Mouse (Mus musculus) layer of hippocampus, postnatal 14 days (tissue): ENCODE results near the gene Mrpl12. TPM values are rescaled to one million over a fixed set of nuclear protein-coding genes. Genes with fewer than 3 reads are reported as not detected.
A peak's percentile ranks its signal among the peaks of the same experiment; 100 is the strongest.
"Not testable (repeated sequence)": the region's sequence is repeated elsewhere in the genome, so short reads cannot be mapped to it uniquely, and the experiment has no call there.

Experiments
- DNase-seq, 2 experiments: peaks; one replicate each; pipeline ENCODE4 v3.0.0; 2021 to 2022; ENCODE audit warnings: low spot score in 2 of 2, mixed read lengths in 1 of 2
- total RNA-seq, 2 experiments: library from RNA; stranded (reverse); gene quantifications; 2 replicates each; pipeline ENCODE4 v1.2.3; 2021

The Mrpl12 gene
- total RNA-seq, 2 experiments from 2014 or later: 71.3 to 73.5 TPM

DNA sequence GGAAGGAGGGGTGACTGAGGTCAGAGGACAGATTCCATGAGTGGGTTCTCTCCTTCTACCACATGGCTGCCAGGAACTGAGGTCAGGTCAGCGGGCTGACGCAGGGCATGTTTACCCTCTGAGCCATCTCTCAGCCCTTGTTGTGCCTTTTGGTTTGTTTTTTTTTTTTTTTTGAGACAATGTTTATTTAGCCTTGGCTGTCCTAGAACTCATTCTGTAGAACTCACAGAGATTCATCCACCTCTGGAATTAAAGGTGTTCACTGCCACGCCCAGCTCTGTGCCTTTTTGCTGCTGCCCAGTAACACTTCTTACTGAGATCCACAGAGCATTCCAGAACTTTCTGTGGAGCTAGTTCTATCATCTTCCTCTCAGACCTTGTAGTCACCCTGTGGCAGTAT lies 21.2 kb downstream of the Mrpl12 start:
- DNase-seq: no peak

- no peak for DNase-seq
Measured at GRCm38 (mm10) chr11:120506899-120507298, 22.5 kb downstream of the Mrpl12 start.

- no peak for DNase-seq
Measured at GRCm38 (mm10) chr11:120507611-120508289, 23.3 kb downstream of the Mrpl12 start.

DNA sequence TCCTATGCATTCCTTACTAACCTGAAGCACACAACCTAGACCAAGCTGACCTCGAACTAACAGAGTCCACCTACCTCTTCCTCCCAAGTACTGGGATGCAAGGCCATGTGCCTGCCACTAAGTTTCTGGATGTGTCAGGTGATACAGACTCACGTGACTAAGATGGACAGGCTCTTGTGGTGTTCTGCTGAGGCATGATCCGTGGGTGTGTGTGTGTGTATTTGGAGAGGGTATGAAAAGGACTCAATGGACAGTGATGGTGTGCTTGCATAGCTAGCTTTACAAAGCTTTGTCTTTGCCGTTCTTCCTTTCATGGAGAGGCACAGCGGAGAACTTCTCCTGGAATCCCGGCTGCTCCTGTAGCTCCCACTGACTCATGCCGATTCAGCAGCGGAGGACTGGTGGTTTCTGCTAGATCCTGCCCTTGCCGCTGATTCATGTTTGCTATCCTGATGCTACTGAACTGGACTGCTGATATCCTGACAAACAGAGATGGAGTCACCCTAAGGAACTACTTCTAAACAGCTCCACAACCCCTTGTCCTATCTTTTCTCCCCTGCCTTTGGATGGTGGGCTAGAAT lies 24.0 kb downstream of the Mrpl12 start:
- DNase-seq: no peak

DNA sequence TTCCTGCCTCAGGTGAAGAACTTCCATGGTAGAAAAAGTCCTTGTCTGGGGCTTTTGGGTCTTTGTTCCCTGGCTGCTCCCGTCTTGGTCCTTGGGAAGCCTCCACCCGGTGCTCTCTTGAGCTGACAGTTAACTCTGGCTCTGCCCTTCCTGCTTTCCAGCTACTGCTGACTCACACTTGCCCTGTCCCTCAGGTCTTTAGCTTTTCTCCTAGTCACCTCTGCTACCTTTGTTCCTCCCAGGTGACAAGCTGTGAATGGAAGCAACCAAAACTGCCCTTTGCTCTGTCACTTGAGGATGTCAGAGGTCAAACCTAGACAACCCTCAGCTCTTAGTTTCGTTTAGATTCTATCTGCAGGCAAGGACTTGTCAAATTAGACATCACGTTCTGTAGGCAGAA lies 25.5 kb downstream of the Mrpl12 start:
- no peak for DNase-seq

GRCm38 (mm10) chr11:120510375-120511030 lies 26.1 kb downstream of the Mrpl12 start:
- DNase-seq: no peak

- DNase-seq: no peak
Measured at GRCm38 (mm10) chr11:120512790-120513453, 28.5 kb downstream of the Mrpl12 start.

- not testable (repeated sequence) for DNase-seq
Measured at GRCm38 (mm10) chr11:120514262-120514661, 29.8 kb downstream of the Mrpl12 start.

- DNase-seq: peak; percentile 87
Measured at GRCm38 (mm10) chr11:120515611-120516010, 31.2 kb downstream of the Mrpl12 start.

DNA sequence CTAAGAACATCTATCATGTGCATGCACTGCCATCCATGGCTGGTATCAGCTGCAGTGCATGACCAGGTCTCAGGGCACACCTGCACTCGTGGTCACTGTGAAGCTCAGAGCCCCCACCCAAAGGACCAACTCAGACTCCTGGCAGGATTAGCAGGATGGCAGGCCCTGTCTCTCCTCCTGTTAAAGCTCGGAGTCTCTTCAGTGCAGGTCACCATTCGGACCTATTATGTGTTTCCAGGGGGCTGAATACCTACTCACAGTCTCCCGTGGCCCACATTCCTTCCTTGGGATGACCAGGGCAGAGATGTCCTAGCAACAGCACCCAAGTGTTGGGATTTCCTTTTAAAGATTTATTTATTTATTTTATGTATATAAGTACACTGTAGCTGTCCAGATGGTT lies 32.7 kb downstream of the Mrpl12 start:
- DNase-seq: no peak

GRCm38 (mm10) chr11:120518027-120518426 lies 33.6 kb downstream of the Mrpl12 start:
- DNase-seq: peak; percentile 45 to 66

DNA sequence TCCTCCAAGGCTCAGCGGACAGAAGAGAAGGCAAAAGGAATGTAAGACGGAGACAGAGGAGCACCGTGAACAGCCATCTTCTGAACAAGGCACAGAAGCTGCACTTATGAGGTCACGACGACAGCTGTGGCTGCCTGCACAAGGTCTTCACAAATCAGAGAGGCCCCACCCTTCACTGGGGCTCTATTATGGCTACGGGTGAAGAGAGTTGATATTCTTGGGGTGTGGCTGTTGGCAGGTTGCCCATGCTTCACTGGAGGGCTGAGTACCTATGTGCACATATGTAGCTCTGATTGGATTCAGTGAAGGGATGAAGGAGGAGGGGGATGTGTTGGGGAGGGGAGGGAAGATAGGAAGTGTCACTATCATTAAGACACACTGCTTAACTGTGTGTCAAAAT lies 34.1 kb downstream of the Mrpl12 start:
- no peak for DNase-seq

- no peak for DNase-seq
Measured at GRCm38 (mm10) chr11:120519738-120520137, 35.3 kb downstream of the Mrpl12 start.

DNA sequence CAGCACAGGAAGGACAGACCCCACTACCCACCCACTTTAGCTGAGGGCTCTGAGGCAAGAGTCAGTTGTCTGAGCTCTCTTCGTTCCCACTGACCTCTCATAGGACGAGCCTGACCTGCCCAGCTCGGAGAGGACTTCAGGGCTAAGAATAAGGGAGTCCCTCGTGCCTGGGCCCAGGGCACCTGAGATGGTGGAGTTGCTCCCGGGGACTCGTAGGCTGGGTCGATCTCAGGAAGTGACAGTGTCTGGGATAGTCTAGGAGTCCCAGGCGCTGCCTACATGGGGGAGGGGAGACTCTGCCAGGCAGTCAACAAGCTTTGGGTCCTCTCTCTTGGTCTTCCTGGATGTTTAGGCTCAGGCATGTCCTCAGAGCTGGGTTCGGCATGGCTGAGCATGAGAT lies 36.1 kb downstream of the Mrpl12 start:
- no peak for DNase-seq

- peak; percentile 39 to 41 for DNase-seq
Measured at GRCm38 (mm10) chr11:120520967-120521540, 36.6 kb downstream of the Mrpl12 start.

DNA sequence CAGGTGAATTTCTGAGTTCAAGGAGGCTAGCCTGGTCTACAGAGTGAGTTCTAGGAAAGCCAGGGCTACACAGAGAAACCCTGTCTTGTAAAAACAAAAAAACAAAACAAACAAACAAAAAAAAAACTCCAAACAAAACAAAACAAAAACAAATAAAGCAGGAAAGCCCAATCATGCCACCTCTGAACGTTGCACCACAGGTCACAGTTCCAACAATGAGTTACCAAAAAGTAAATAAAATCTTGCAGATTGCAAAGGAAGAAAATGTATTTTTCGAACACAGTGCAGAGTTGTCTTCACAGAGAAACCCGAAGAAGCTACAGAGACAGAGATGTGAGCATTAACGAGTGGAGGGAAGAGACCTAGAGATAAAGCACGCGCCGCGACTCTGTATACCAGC lies 38.2 kb downstream of the Mrpl12 start:
- DNase-seq: no peak

DNA sequence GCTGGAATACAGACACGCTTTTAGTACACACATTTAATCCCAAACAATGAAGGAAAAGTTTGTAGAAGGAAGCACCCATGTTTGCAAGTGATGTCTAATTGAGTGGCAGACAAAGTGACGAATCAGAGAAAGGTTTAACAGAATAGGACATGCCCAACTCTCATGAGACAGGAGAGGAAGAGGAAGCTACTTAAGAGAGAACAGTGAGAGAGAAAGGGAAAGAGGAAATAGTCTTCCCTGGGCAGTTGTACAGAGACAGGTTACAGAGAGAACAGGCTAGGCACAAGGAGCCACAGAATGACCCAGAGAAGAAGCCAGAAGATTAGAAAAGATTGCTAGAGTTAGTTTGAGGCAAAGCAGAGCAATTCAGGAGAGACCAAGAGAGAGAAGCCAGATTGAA lies 41.5 kb downstream of the Mrpl12 start:
- DNase-seq: no peak

DNA sequence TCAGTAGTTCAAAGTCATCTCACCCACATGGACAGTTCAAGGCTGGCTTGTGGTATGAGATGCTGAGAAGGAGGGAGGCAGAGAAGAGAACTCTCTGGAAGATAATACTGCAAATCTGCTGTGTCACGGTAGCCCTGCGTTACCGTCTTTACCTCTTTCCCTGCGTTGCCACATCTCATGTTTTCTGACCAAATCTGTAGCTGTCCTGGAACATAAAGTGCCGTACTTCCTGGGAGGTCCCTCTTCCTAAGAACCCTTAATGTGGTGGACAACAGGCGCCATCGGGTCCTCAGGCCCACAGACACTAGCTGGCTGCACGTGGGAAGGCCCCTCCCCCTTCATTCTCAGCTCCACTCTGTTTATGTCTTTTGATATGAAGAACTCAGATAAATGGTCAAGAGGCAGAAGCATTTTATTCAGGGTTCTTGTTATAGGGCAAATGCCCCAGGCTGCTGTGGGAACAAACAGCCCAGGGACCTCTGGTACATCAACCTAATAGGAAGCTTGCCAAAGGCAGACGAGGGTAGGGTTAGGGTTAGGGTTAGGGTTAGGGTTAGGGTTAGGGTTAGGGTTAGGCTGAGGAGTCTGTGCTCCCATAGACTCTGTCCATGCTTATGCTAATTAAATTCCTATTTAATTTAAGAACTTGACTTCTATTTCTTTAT lies 43.4 kb downstream of the Mrpl12 start:
- DNase-seq: no peak

DNA sequence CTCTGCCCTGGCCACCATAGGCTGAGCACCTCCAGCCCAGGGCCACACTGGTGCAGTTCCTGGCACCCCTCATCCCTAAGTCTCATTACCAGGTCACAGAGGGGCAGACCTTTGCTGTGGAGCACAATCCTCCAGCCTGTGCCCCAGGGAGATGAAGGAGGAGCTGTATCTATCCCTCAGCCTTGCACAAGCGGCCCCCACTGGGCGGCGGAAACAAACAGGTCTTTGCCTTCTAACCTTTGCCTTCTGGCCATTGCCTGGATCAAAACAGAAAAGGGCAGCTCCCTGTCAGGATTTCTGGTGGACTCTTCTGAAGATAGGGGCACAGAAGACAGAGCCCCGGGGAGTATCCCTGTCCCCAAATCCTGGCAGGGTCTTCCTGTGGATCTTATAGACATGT lies 44.5 kb downstream of the Mrpl12 start:
- DNase-seq: no peak

DNA sequence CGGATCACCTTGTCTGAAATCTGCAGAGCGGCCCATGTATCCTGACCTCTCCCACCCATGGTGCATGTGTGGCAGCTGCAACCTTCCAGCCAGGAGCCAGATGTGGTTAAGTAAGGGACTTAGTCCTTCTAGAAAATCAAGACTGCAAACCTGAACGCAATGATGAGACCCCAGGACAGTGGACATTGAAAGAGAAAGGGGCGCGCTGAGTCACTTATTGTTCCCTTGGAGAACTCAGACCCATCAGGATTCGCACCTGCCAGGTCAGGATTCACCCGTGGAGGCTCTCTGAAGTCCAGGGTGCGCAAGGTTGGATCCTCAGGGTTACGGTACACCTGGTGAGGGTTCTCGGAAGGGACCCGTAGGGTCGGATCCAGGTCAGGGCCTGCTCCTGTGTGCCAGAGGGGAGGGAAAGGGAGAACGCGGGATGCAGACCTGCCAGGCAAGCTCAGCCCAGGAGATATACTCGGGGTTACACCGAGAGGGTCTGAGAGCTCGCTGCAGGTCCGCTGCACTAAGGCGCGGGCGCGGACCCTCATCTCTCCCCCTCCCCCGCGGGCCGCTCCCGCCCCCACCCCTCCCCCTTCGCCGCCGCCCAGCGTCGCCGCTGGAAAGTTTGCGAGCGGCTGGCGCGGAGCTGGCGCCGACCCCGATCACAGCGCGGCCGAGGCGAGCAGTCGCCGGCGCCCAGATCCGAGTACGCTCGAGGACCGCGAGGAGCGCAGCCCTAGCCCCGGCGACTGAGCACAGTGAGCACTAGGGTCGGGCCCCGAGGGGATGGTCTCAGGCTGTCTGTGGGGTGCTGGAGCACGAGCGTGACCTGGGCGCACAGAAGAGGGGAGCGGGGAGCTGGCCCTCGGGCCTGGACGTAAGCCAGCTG lies 45.9 kb downstream of the Mrpl12 start, which contains the start of gene Gcgr:
TSS of gene Gcgr (plus strand) at position 615 of the 880 bp plus-strand sequence.
- no peak for DNase-seq
